Mouse (Mus musculus): ENCODE data around the gene 3110009E18Rik.

3110009E18Rik gene

DNA sequence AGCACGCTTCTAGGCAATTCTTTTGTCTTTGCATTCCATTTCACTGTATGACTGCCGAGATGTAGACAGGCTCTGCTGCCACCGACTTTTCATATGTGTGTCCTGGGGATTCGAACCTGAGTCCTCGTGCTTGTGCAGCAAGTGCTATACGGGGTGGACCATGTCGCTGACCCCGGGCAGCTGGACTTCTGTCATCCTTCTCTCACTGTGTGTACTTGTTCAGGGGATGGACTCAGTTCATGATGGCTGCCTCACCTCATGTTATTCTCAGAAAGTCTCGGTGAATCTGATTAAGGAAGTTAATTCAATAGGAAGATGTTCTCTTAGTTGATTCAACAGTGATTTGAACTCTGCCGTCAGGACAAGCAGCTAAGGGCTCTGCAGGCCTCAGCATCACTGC, 72.6 kb downstream of the 3110009E18Rik start:
- DNase-seq (ENCODE audit: low read depth, low spot score) = no peak

DNA sequence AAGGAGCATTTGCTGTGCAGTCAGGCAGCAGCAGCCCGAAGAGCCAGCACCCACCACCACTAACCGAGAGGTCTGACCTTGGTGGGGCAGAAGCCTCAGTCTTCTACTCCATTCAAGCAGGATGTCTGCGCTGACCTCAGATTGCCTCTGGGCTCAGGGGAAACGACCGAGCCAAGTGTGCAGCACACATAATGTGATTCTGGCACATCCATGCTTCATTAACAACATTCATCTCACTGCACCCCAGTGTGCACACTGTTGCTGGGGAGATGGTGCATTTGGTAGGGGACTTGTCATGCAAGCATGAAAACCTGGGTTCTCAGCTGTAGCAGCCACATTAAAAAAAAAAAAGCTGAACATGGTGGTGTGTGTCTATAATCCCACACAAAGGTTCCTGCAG, 75.0 kb downstream of the 3110009E18Rik start:
- no peak for DNase-seq (ENCODE audit: low read depth, low spot score)

DNA sequence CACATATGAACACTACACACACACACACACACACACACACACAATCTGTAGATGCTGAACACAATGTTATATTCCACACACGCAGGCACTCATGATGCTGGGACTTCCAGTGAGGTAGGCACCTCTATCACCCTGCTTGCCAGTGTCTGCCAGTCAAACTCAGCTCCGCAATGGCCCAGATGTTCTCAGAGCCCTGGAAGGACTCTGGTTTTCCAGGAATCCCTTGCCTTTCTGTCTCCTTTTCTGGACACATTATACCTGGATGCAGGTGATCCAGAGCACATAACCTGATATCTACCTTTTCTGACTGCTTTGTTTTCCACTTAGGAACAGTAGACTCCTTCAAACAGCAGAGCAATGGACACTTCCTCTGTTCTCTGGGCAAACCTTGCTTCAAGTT, 75.7 kb downstream of the 3110009E18Rik start:
- DNase-seq (ENCODE audit: low read depth, low spot score) = no peak

DNA sequence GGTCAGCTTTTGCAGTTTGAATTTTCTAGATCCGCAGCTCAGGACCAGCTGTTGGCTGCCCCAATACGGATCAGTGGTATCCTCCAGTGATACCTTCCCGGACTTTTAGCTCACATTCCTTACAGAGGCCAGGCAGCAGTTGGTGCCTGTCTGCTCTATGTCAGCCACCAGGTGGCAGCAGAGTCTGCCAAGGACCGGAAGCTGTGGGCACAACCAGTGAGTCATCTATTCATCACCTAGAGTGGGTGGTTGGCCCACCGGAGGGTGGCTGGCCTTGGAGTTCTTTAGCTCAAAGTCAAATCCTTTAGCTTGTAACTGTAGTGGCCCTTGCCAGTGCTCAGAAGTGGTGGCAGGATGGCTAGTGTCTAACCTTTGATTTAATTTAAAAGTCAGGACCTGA, 76.2 kb downstream of the 3110009E18Rik start:
- peak; percentile 62 for DNase-seq (ENCODE audit: low read depth, low spot score)

DNA sequence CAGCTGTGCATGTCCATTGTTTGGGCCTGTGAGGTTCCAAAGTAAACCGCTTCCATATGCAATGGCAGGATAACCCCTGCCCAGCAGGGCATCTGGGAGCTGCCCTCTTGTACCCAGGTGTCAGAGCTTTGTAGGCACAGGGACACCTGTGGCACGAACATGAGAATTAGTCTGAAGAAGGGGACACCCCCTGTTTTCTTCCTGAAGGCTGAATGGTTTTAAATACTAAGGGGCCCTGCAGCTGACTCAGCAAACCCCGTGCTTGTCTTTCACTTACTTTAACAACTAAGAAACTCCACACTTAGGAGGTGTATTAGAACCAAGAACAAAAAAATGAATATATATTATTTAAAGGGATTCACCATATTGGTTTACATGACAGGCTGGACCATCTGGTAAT, 77.2 kb downstream of the 3110009E18Rik start:
- no peak for DNase-seq (ENCODE audit: low read depth, low spot score)

DNA sequence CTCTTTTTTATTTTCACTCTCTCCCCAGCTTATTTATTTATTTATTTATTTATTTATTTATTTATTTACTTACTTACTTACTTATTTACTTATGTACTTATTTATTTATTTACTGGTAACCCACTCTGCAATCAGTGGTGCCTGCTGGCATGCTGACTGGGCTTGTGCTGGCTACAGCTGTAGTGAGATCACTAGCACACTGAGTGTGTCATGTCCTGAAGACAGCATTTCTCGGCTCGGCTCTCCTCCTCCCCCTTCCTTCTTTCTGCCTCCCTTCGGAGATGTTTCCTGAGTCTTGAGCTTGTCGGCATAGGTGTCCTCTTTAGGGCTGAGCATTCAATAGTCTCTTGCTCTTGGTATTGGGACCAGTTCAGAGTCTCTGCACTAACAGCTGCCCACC, 78.0 kb downstream of the 3110009E18Rik start:
- no peak for DNase-seq (ENCODE audit: low read depth, low spot score)

DNA sequence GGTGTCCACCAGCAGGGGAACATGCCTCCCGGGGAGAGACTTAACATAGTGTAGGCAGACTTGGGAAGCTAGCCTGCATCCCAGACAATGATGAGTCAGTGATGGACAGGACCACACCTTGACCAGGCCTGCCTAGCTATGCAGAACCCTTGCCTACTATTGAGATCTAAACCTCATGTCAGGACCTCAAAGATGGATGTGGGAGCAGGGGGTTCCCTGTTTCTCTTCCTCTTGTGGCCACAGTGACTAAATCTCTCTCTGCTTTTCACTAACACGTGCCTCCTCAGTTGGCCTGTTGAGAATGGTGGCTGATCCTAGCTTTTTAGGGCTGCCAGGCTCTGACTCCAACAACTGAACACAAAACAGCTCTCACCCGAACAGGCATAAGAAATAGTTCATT, 81.6 kb downstream of the 3110009E18Rik start:
- DNase-seq (ENCODE audit: low read depth, low spot score) = no peak

DNA sequence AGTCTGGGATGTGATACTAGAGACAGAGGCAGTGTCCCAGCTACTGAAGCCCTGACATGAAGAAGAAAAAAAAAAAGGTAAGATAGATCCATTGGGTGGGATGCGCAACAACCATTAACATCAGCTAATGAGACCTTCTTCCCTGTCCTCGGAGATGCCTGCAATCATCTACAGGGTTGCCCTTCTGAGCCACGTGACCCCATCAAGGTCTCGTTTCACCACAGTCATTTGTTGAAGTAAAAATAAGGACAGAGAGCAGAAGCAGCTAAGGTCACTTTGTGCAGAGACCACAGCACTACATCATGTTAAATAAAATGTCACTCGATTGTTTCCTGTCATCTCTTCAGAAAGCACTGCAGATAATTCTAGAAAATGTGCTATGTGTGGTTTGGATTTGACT, 82.8 kb downstream of the 3110009E18Rik start:
- DNase-seq (ENCODE audit: low read depth, low spot score) = no peak

DNA sequence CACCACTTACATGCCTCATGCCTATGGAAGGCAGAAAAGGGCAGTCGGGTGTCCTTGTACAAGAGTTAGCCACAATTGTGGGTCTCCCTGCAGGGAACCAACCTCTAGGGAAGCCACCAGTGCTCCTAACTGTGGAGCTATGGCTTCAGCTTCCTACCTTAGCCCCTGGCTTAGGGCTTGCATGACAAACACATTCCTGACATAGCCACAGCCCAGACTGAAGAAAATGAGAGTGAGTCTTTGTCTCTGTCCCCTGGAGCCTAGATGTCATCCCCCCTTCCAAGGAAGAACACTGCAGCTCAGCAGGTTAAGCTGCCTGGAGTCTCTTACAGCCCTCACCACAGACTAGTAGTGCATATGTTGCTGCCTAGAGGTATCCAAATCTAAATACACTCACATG, 83.8 kb downstream of the 3110009E18Rik start:
- DNase-seq (ENCODE audit: low read depth, low spot score) = no peak

DNA sequence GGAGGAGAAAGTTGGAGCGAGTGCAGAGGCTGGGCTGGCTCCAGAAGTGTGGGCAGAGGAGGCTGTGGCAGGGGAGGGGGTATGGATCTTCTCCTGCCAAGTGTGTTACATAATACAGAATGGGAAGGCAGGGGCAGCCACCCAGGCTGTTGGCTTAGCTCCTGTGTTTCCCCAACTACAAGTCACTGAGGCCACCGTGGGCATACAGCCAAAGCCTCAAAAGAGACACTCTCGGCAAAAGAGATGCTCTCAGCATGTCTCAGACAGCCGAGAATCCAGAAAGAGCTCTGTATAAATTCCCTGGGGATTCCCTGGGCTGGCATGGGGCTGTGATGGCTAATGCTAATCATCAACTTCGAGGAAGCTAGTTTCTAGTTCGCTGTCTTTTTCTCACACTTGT, 86.6 kb downstream of the 3110009E18Rik start:
- no peak for DNase-seq (ENCODE audit: low read depth, low spot score)

DNA sequence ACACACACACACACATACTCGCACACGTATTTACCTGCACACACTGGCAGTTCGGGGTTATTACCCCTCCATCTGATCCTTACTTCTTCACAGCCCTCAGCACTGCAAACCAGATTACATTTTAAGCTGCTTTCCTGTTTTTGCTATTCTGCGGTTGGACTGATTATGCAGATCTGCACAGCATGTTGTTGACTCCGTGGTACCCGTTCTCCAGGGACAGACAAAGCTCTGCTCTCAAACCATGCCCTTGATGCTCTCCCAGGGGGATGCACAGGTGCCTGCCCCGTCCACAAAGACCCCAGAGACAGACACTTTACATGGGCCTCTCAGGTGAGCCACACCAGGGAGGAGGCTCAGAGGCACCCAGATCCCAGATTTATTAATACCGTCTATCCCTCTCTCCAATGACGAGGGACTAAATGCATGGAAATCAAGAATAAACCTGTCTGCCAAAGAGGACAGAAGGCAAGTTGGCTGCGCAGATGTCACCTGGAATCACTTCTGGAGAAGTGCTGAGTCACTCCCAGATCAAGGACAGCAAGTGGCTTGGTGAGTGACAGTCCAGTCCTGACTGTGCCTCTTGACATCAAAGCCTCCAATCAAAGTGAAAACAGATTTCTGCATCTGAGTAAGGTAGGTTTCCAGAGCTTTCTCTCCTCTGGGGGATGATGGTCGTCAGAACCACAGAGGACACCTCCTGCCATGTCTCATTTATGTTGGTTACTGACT, 87.7 kb downstream of the 3110009E18Rik start:
- DNase-seq (ENCODE audit: low read depth, low spot score) = no peak

DNA sequence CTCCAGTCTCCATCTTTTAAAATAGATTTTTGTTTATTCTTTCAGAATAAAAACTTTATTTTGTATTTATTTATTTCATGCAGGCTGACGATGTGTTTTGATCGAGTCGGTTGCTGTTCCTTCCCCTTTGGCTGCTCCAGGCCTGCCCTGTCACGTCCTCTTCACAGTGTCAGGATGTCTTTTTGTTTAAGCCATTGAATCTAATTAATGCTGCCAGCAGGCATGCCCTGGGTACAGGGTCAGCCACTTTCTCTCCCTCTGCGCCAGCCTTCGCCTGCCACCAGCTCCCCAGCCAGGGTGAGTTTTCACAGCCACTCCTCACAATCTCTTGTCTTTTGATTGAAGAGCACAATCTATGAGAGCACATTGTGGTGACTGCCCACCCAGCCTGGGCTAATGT, 99.9 kb downstream of the 3110009E18Rik start:
- DNase-seq (ENCODE audit: low read depth, low spot score) = no peak

DNA sequence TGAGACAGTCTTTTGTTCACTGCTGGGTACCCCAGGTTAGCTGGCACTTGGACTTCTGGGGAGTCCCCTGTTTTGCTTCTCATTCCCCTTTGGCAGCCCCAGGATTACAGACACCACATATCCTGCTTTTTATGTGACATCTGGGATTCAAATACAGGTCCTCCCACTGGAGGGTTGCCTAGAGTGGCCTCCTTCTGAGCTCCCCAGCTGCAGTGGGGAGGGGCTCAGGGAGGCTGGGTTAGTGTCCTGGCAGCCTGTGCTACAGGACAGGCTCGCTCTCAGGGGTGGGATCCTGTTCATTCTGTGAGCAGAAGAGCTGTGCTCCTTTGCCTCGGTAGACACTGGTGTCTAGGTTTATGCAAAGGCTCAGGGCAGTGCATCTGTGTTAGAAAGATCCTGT, 100.3 kb downstream of the 3110009E18Rik start:
- DNase-seq (ENCODE audit: low read depth, low spot score) = no peak

DNA sequence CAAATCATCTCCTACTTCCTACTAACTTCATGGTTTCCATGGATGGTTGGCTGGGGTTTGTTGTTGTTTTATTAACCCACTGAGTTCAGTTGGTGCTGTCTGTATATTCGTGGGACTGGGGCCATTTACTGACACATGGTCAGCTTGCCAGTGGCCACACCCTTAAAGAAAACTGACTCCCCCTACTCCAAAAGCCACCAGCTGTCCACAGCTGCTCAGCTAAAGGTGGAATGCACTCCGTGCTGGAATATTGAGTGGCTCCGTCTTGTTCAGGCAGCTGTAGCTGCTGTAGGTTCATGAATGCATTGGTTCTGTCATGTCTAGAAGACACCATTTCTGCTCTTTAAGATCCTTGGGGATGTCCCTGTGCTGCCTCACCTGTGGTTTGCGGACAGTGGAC, 102.6 kb downstream of the 3110009E18Rik start:
- DNase-seq (ENCODE audit: low read depth, low spot score) = no peak

DNA sequence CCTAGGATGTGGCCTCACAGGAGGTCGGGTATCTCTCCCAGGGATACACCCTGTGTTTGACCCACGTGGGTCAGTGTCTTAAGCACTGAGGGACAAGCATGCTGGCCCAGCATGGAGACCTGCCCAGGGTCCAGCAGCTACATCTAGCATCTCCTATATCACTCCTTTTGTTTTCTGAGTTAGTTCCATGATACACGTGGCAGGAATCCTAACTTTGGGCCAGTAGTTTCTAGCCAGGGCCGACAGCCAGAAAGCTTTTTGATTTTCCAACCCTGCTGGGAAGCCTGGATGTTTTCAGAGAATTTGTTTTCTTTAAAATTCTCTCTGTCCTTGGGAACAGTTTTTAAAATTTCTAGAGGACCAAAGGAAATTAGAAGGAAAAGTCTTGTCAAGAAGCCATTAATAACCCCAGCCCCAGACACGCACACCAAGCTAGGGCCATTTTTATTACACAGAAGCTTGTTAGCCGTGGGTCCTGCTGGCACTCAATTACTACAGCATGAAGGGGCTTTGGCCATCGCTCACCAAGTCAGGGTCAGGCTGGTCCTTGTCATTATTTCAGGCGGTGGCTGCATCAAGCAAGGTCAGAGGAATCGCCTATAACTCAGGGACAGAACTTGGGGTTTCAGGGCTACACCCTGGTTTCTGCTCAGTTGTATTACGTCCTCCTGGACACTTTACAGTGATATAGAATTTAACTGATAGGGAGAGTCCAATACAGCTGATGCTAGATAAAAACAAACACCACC, 108.9 kb downstream of the 3110009E18Rik start:
- DNase-seq (ENCODE audit: low read depth, low spot score) = no peak

DNA sequence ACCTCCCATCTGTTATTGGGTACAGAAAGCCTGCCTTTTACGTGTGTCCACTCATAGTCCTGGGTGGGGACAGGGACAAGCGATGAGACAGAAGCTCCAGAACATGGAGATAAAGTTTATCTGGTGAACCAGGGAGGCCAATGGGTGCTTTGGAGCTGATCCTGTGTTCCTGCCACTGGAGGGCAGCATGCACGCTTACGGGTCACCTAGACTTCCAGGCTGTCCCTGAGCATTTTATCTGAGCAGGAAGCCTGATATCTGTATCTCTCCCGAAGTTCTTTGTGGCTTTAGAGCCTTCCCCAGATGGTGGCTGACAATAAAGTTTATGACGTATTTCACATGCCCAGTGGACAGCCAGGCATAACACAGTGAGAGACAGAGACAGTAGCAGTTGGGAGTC, 110.3 kb downstream of the 3110009E18Rik start:
- DNase-seq (ENCODE audit: low read depth, low spot score) = peak; percentile 14

DNA sequence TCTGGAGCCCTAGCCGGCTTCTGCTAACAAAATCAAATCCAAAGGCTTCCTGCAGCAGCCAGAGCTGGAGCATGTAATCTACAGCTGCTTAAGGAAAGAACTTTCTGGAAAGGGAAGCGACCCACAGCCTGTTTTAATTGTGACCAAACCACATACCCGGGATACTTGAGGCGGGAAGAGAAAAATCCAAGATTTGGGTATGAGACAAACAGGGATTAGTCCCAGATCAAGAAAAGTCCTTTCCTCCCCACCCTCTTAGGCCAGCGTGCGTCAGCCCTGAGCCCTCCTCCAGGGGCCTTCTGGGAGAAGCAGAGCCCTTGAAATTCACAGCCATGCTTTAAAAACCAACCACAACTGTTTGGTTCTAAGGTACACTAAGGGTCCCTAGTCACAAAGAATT, 111.2 kb downstream of the 3110009E18Rik start:
- DNase-seq (ENCODE audit: low read depth, low spot score) = no peak

DNA sequence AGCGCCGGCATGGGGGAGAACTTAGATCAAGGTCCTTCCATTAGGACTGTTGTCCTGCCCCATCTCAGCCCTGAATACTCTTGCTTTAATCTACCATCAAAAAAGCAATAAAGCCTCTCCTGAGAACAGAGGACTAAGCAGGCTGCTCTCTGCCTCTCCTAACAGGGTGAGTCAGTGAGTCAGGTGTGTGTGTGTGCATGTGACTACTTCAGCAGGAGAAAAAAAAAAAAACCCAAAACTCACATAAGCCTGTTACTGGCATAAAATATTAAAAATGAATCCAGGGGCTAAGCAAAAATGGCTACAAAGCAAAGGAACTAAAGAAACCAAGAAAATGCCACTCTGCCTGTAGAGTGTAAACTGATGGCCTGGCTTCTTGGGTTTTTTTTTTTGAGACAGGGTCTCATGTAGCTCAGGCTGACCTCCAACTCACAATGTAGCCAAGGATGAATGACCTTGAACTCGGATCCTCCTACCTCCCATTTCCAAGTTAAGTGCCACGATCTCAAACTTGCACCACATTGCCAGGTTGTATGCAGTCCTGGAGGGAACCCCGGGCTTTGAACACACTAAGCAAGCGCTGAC, 114.7 kb downstream of the 3110009E18Rik start:
- no peak for DNase-seq (ENCODE audit: low read depth, low spot score)

DNA sequence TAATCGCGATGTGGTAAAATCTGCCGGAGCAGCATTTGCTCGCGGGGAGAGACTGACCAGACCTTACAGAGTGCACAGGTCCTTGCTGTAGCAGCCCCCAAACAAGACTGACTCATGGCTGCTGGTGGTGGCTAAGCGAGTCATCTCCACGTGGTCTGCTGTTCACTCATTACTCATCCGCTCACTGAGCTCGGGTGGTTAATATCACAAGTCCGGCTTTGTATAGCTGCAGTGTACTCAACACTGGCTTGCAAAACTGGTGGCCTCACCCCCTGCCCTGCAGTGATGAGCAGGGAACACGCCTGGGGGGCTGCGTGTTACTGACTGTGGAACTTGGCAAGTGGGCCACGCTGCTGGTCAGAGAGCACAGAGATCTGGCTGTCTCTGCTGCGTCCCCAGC, 115.4 kb downstream of the 3110009E18Rik start:
- DNase-seq (ENCODE audit: low read depth, low spot score) = no peak

DNA sequence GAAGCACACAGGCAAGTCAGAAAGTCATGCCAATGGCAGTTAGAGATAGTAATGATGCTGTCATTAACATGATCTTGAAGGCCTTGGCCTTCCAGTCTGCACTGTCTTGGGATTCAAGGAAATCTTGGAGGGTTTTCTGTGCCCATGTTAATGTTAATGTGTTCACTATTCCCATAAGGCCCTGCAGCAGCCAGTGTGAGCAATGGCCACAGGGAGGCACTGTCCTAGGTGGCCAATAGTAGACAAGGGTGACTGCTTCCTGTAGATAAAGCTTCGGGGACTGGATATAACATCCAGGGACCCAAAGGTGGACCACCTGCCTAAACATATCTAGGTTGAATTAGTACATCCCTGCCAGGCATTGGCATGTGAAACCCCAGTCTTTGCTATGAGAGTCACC, 116.1 kb downstream of the 3110009E18Rik start:
- DNase-seq (ENCODE audit: low read depth, low spot score) = no peak
